Mouse (Mus musculus): ENCODE measurements around the gene A4galt. TPM values are rescaled to one million over a fixed set of nuclear protein-coding genes. Genes with fewer than 3 reads are reported as not detected.

Gene A4galt
- polyA plus RNA-seq, 1 experiment from 2014 or later = 0.25 TPM

DNA sequence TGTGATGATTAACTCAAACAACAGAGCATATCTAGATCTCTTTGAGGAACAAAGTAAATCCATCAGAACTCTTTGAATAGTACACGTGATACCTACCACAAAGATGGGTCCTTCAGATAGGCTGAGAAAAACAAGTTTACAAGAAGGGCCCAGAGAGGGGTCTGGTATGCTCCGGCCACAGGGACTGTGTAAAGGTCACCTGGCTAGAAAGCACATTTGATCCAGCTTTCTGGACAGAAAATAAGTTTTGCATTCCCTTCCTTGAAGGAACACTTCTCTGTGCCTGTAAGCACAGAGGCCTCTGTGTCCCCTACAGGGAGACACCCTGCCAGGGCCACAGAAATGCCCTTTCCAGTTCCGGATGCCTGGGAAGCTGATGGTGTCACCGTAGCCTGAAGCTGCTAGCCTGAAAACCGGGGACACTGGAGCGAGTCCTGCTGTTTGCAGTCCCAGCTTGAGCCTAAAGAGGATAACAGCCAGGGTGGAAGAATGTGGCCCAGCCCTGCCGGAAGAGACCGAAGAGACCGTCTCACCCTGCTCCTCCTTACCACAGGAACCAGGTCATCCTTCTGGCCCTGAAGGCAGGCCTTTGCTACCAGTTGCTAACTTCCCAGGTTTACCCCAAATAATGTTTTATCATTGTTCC is 31.1 kb downstream of the A4galt start:
- 69% methylated on average over 9 of the region's 9 CpGs for WGBS (ENCODE audit: insufficient replicate concordance)
- H3K27ac ChIP-seq (ENCODE audit: low read depth) = no peak overlapping the region
- H3K9ac ChIP-seq (replicated peaks) = no peak overlapping the region
- DNase-seq (no peak), ATAC-seq (no peak)
- H3K4me1 ChIP-seq (ENCODE audit: insufficient read depth) = peaks cover 15% of the 10 kb centered on the region
- no peaks in the 10 kb centered on the region for H3K27me3 ChIP-seq (ENCODE audit: insufficient read depth, low read length)
- H3K9me3 ChIP-seq (ENCODE audit: low read length) = no peaks in the 10 kb centered on the region
- TF ChIP-seq CTCF (IDR thresholded peaks at IDR 0.05; ENCODE audit: low read depth) = no peak
- TF ChIP-seq EP300 (IDR thresholded peaks at IDR 0.05; ENCODE audit: low read depth) = no peak
- no peaks in the 10 kb centered on the region for H3K36me3 ChIP-seq (replicated peaks; ENCODE audit: insufficient read depth, low read length)
- H3K4me2 ChIP-seq (ENCODE audit: low read depth, low read length) = no peak overlapping the region
- no peak overlapping the region for H3K4me3 ChIP-seq (ENCODE audit: low read depth, low read length)

DNA sequence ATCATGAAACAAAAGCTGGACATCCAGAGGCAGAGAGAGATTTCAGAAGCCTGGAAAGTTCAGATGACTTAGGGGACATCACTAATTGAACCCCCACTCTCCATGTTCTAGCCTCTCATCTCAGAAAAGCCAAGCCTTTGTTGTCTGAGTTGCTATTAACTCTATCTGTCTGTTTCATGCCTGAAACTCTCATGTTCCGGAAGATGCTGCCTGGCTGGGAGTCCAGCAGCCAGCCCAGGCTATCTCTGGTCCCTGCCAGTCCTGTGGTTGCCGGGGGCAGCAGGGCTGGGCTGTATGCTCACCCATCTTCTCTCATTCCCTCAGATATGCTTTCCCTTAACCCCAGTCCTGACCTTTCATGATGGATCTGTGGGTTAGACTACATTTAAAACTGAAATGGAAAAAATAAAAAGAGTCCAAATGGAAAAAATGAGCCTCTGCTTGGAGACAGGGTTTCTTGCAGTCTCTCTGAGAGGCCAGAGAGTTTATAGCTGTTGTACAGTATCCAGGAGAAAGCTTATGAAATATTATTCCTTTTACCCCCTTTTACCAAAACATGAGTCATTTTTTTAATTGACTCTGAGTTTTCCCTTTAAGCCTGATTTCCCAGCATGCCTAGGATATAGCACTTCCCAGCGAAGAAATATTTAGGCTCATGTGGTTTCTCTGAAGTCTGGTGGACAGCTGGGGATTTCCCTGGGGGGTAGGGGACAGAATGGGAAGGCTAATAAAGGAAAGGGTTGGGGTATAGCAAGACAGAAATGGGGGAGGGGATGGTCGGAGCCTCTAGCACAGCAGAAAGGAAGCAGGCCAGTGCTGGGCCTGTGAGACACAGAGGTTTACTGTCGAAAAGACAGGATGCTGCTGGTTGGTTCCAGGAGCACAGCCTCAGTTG is 36.0 kb downstream of the A4galt start:
- no peaks in the 10 kb centered on the region for H3K27me3 ChIP-seq (ENCODE audit: insufficient read depth, low read length)
- TF ChIP-seq CTCF (IDR thresholded peaks at IDR 0.05; ENCODE audit: low read depth) (no peak), EP300 (IDR thresholded peaks at IDR 0.05; ENCODE audit: low read depth) (no peak)
- H3K9ac ChIP-seq (replicated peaks) = no peak overlapping the region
- ATAC-seq (no peak), DNase-seq (no peak)
- H3K4me2 ChIP-seq (ENCODE audit: low read depth, low read length) = no peak overlapping the region
- WGBS (ENCODE audit: insufficient replicate concordance) = 54% methylated on average over 5 of the region's 5 CpGs
- no peak overlapping the region for H3K27ac ChIP-seq (ENCODE audit: low read depth)
- no peaks in the 10 kb centered on the region for H3K4me1 ChIP-seq (ENCODE audit: insufficient read depth)
- no peaks in the 10 kb centered on the region for H3K9me3 ChIP-seq (ENCODE audit: low read length)
- no peak overlapping the region for H3K4me3 ChIP-seq (ENCODE audit: low read depth, low read length)
- H3K36me3 ChIP-seq (replicated peaks; ENCODE audit: insufficient read depth, low read length) = no peaks in the 10 kb centered on the region

DNA sequence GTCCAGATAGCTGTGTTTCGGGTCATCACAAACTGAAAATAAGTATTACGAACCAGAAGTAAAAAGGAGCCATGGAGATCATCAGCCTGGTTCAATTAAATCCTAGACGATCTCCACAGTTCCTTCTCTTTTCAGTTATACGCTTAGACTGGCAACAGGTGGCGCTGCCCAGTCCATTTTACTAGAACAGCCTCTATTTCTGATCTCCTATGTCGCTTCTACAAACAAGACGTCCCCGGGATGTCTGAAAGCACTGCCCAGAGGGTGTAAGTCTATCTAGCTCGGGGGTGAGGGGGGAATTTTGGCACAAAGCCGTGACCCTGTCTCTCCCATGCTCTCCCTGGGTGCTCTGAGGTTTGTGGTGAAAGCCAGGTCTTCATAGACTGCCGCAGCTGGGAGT is 41.3 kb downstream of the A4galt start:
- H3K9me3 ChIP-seq (ENCODE audit: low read length) = no peaks in the 10 kb centered on the region
- TF ChIP-seq CTCF (IDR thresholded peaks at IDR 0.05; ENCODE audit: low read depth) (peak; percentile 71), EP300 (IDR thresholded peaks at IDR 0.05; ENCODE audit: low read depth) (no peak)
- H3K4me2 ChIP-seq (ENCODE audit: low read depth, low read length) = peak overlapping the region; percentile 29
- no peak overlapping the region for H3K27ac ChIP-seq (ENCODE audit: low read depth)
- H3K27me3 ChIP-seq (ENCODE audit: insufficient read depth, low read length) = no peaks in the 10 kb centered on the region
- H3K36me3 ChIP-seq (replicated peaks; ENCODE audit: insufficient read depth, low read length) = no peaks in the 10 kb centered on the region
- H3K9ac ChIP-seq (replicated peaks) = no peak overlapping the region; the same call in 1 of the 2 replicates
- H3K4me1 ChIP-seq (ENCODE audit: insufficient read depth) = no peaks in the 10 kb centered on the region
- H3K4me3 ChIP-seq (ENCODE audit: low read depth, low read length) = no peak overlapping the region
- DNase-seq = peak; percentile 53
- ATAC-seq = no peak
- 21% methylated on average over 11 of the region's 11 CpGs for WGBS (ENCODE audit: insufficient replicate concordance)

DNA sequence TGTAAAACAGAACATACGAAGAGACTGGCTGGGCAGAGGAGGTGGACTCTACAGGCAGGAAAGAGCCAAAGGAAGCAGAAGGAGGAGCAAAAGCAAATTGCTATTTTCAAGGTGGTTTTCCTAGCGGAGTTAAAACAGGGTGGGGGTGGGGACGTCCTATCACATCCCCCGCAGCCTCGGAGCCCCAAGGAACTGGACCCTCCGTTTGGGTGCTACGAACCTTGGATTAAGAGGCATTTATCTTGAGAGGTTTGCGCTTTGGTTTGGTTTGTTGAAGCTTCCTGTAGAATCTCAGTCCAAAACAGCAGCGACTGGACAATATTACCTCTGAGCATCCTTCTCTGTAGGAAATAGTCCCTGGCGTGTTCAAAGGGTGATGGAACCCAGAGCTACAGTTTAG is 41.9 kb downstream of the A4galt start:
- WGBS (ENCODE audit: insufficient replicate concordance) = 14% methylated on average over 10 of the region's 10 CpGs

DNA sequence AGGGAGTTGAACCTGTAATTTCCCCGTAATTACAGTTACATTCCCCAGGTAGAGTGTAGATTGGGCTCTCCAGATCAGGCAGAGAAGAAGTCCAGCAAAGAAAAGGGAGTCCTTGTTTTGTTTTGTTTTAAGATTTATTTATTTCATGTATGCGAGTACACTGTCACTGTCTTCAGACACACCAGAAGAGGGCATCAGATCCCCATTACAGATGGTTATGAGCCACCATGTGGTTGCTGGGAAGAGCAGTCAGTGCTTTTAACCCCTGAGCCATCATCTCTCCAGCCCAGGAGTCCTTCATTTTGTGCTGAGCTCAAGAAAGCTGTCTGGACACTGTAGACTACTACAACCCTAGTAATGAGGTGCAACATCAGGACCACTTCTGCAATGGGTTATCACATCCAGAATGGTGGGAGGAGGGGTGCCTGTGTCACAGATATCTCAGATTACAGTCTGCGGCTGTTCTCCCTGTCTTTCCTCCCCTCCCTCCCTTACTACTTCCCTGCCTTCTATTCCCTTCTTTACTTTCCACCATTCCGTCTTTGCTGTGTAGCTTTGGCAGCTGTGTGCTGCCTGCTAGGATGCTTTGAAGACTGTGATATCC is 42.4 kb downstream of the A4galt start:
- H3K4me1 ChIP-seq (ENCODE audit: insufficient read depth) = no peaks in the 10 kb centered on the region
- no peaks in the 10 kb centered on the region for H3K27me3 ChIP-seq (ENCODE audit: insufficient read depth, low read length)
- no peak for DNase-seq
- no peaks in the 10 kb centered on the region for H3K9me3 ChIP-seq (ENCODE audit: low read length)
- WGBS (ENCODE audit: insufficient replicate concordance) = 48% methylated on average over 4 of the region's 4 CpGs
- TF ChIP-seq CTCF (IDR thresholded peaks at IDR 0.05; ENCODE audit: low read depth) (no peak), EP300 (IDR thresholded peaks at IDR 0.05; ENCODE audit: low read depth) (no peak)
- ATAC-seq = no peak
- H3K4me3 ChIP-seq (ENCODE audit: low read depth, low read length) = no peak overlapping the region
- H3K4me2 ChIP-seq (ENCODE audit: low read depth, low read length) = peak overlapping the region; percentile 29
- H3K9ac ChIP-seq (replicated peaks) = no peak overlapping the region
- no peak overlapping the region for H3K27ac ChIP-seq (ENCODE audit: low read depth)
- H3K36me3 ChIP-seq (replicated peaks; ENCODE audit: insufficient read depth, low read length) = no peaks in the 10 kb centered on the region

More for the DNA sequence above, 41.9 kb downstream of the A4galt start:
- no peaks in the 10 kb centered on the region for H3K9me3 ChIP-seq (ENCODE audit: low read length)
- no peaks in the 10 kb centered on the region for H3K27me3 ChIP-seq (ENCODE audit: insufficient read depth, low read length)
- ATAC-seq (no peak), DNase-seq (no peak)
- H3K4me1 ChIP-seq (ENCODE audit: insufficient read depth) = no peaks in the 10 kb centered on the region
- TF ChIP-seq EP300 (IDR thresholded peaks at IDR 0.05; ENCODE audit: low read depth) (no peak), CTCF (IDR thresholded peaks at IDR 0.05; ENCODE audit: low read depth) (no peak)
- H3K4me3 ChIP-seq (ENCODE audit: low read depth, low read length) = no peak overlapping the region
- H3K9ac ChIP-seq (replicated peaks) = no peak overlapping the region; the same call in 1 of the 2 replicates
- H3K27ac ChIP-seq (ENCODE audit: low read depth) = no peak overlapping the region
- no peaks in the 10 kb centered on the region for H3K36me3 ChIP-seq (replicated peaks; ENCODE audit: insufficient read depth, low read length)
- H3K4me2 ChIP-seq (ENCODE audit: low read depth, low read length) = peak overlapping the region; percentile 29

All from liver, postnatal 0 days (tissue).